Mouse (Mus musculus): ENCODE results near the gene Ccdc120. TPM values are rescaled to one million over a fixed set of nuclear protein-coding genes. Genes with fewer than 3 reads are reported as not detected.
A peak's percentile ranks its signal among the peaks of the same experiment; 100 is the strongest.

The Ccdc120 gene
- polyA plus RNA-seq, 1 experiment = 28.9 TPM

- H3K27ac ChIP-seq (ENCODE audit: insufficient read depth, low read length) = no peak overlapping the region
- TF ChIP-seq EP300 (IDR thresholded peaks at IDR 0.05; ENCODE audit: insufficient read depth, low read depth, low read length) = no peak
- TF ChIP-seq POLR2A (IDR thresholded peaks at IDR 0.05; ENCODE audit: insufficient read depth, low read length) = no peak
- TF ChIP-seq CTCF (IDR thresholded peaks at IDR 0.05; ENCODE audit: low read depth, low read length) = no peak
- no peaks in the 10 kb centered on the region for H3K27me3 ChIP-seq (ENCODE audit: control insufficient read depth, insufficient read depth, low read length, poor library complexity, severe bottlenecking)
- no peaks in the 10 kb centered on the region for H3K9me3 ChIP-seq (replicated peaks; ENCODE audit: control insufficient read depth, insufficient read depth, low read length, poor library complexity, severe bottlenecking)
- no peaks in the 10 kb centered on the region; the same call in none of the 2 replicates for H3K36me3 ChIP-seq (ENCODE audit: control insufficient read depth, insufficient read depth, low read length, poor library complexity, severe bottlenecking)
- H3K9ac ChIP-seq (ENCODE audit: low read depth, poor library complexity, severe bottlenecking) = no peak overlapping the region
- no peaks in the 10 kb centered on the region for H3K4me1 ChIP-seq (ENCODE audit: control insufficient read depth, insufficient read depth, low read length)
- no peak overlapping the region for H3K4me3 ChIP-seq (ENCODE audit: low read depth, low read length)
Measured at GRCm38 (mm10) chrX:7696520-7696919, 54.2 kb downstream of the Ccdc120 start.

- H3K4me1 ChIP-seq (ENCODE audit: control insufficient read depth, insufficient read depth, low read length) = no peaks in the 10 kb centered on the region
- no peak overlapping the region for H3K9ac ChIP-seq (ENCODE audit: low read depth, poor library complexity, severe bottlenecking)
- H3K36me3 ChIP-seq (ENCODE audit: control insufficient read depth, insufficient read depth, low read length, poor library complexity, severe bottlenecking) = no peaks in the 10 kb centered on the region
- no peaks in the 10 kb centered on the region for H3K9me3 ChIP-seq (replicated peaks; ENCODE audit: control insufficient read depth, insufficient read depth, low read length, poor library complexity, severe bottlenecking)
- H3K27ac ChIP-seq (ENCODE audit: insufficient read depth, low read length) = no peak overlapping the region
- TF ChIP-seq CTCF (IDR thresholded peaks at IDR 0.05; ENCODE audit: low read depth, low read length) (peak; percentile 41), POLR2A (IDR thresholded peaks at IDR 0.05; ENCODE audit: insufficient read depth, low read length) (no peak), EP300 (IDR thresholded peaks at IDR 0.05; ENCODE audit: insufficient read depth, low read depth, low read length) (no peak)
- no peaks in the 10 kb centered on the region for H3K27me3 ChIP-seq (ENCODE audit: control insufficient read depth, insufficient read depth, low read length, poor library complexity, severe bottlenecking)
- no peak overlapping the region for H3K4me3 ChIP-seq (ENCODE audit: low read depth, low read length)
Measured at GRCm38 (mm10) chrX:7692862-7693261, 57.8 kb downstream of the Ccdc120 start.

- H3K27ac ChIP-seq (ENCODE audit: insufficient read depth, low read length) = no peak overlapping the region
- H3K4me3 ChIP-seq (ENCODE audit: low read depth, low read length) = no peak overlapping the region
- H3K4me1 ChIP-seq (ENCODE audit: control insufficient read depth, insufficient read depth, low read length) = no peaks in the 10 kb centered on the region
- no peak for TF ChIP-seq CTCF (IDR thresholded peaks at IDR 0.05; ENCODE audit: low read depth, low read length)
- no peak for TF ChIP-seq POLR2A (IDR thresholded peaks at IDR 0.05; ENCODE audit: insufficient read depth, low read length)
- no peak for TF ChIP-seq EP300 (IDR thresholded peaks at IDR 0.05; ENCODE audit: insufficient read depth, low read depth, low read length)
- no peak overlapping the region for H3K9ac ChIP-seq (ENCODE audit: low read depth, poor library complexity, severe bottlenecking)
- H3K36me3 ChIP-seq (ENCODE audit: control insufficient read depth, insufficient read depth, low read length, poor library complexity, severe bottlenecking) = no peaks in the 10 kb centered on the region
- no peaks in the 10 kb centered on the region for H3K27me3 ChIP-seq (ENCODE audit: control insufficient read depth, insufficient read depth, low read length, poor library complexity, severe bottlenecking)
- H3K9me3 ChIP-seq (replicated peaks; ENCODE audit: control insufficient read depth, insufficient read depth, low read length, poor library complexity, severe bottlenecking) = no peaks in the 10 kb centered on the region
Measured at GRCm38 (mm10) chrX:7690486-7690885, 60.2 kb downstream of the Ccdc120 start.

- no peak overlapping the region for H3K9ac ChIP-seq (ENCODE audit: low read depth, poor library complexity, severe bottlenecking)
- no peaks in the 10 kb centered on the region for H3K27me3 ChIP-seq (ENCODE audit: control insufficient read depth, insufficient read depth, low read length, poor library complexity, severe bottlenecking)
- H3K36me3 ChIP-seq (ENCODE audit: control insufficient read depth, insufficient read depth, low read length, poor library complexity, severe bottlenecking) = no peaks in the 10 kb centered on the region
- no peak overlapping the region for H3K27ac ChIP-seq (ENCODE audit: insufficient read depth, low read length)
- no peaks in the 10 kb centered on the region for H3K9me3 ChIP-seq (replicated peaks; ENCODE audit: control insufficient read depth, insufficient read depth, low read length, poor library complexity, severe bottlenecking)
- H3K4me3 ChIP-seq (ENCODE audit: low read depth, low read length) = no peak overlapping the region
- no peaks in the 10 kb centered on the region for H3K4me1 ChIP-seq (ENCODE audit: control insufficient read depth, insufficient read depth, low read length)
- no peak for TF ChIP-seq EP300 (IDR thresholded peaks at IDR 0.05; ENCODE audit: insufficient read depth, low read depth, low read length)
- no peak for TF ChIP-seq POLR2A (IDR thresholded peaks at IDR 0.05; ENCODE audit: insufficient read depth, low read length)
- no peak for TF ChIP-seq CTCF (IDR thresholded peaks at IDR 0.05; ENCODE audit: low read depth, low read length)
Measured at GRCm38 (mm10) chrX:7688321-7688720, 62.4 kb downstream of the Ccdc120 start.

Other genes with a start within 250 kb of the Ccdc120 start
- not detected in 2 replicates for gene Foxp3, start 177.3 kb downstream of the Ccdc120 start, polyA plus RNA-seq (2011; ENCODE audit: insufficient read depth, insufficient read length, low read depth, missing spikeins)
- 7.0 and 11.5 TPM in 2 replicates for gene Ppp1r3f, start 176.6 kb downstream of the Ccdc120 start, polyA plus RNA-seq (2011; ENCODE audit: insufficient read depth, insufficient read length, low read depth, missing spikeins)
- 12.1 and 13.1 TPM in 2 replicates for gene Ccdc22, start 145.4 kb downstream of the Ccdc120 start, polyA plus RNA-seq (2011; ENCODE audit: insufficient read depth, insufficient read length, low read depth, missing spikeins)
- 0.14 and 0.16 TPM in 2 replicates for gene Cacna1f, start 143.8 kb downstream of the Ccdc120 start, polyA plus RNA-seq (2011; ENCODE audit: insufficient read depth, insufficient read length, low read depth, missing spikeins)
- 5.3 and 5.9 TPM in 2 replicates for gene Syp, start 112.4 kb downstream of the Ccdc120 start, polyA plus RNA-seq (2011; ENCODE audit: insufficient read depth, insufficient read length, low read depth, missing spikeins)
- 5.8 and 6.1 TPM in 2 replicates for gene Prickle3, start 93.6 kb downstream of the Ccdc120 start, polyA plus RNA-seq (2011; ENCODE audit: insufficient read depth, insufficient read length, low read depth, missing spikeins)
- 239 and 246 TPM in 2 replicates for gene Plp2, start 79.5 kb downstream of the Ccdc120 start, polyA plus RNA-seq (2011; ENCODE audit: insufficient read depth, insufficient read length, low read depth, missing spikeins)
- gene Magix, start 69.7 kb downstream of the Ccdc120 start, polyA plus RNA-seq (2011; ENCODE audit: insufficient read depth, insufficient read length, low read depth, missing spikeins) = not detected in 2 replicates
- 14.7 and 17.1 TPM in 2 replicates for gene Gpkow, start 53.8 kb downstream of the Ccdc120 start, polyA plus RNA-seq (2011; ENCODE audit: insufficient read depth, insufficient read length, low read depth, missing spikeins)
- 44.6 and 56.8 TPM in 2 replicates for gene Wdr45, start 36.6 kb downstream of the Ccdc120 start, polyA plus RNA-seq (2011; ENCODE audit: insufficient read depth, insufficient read length, low read depth, missing spikeins)
- gene Gm45208, start 28.7 kb downstream of the Ccdc120 start, polyA plus RNA-seq (2011; ENCODE audit: insufficient read depth, insufficient read length, low read depth, missing spikeins) = not detected in 2 replicates
- gene Praf2, start 22.5 kb downstream of the Ccdc120 start, polyA plus RNA-seq (2011; ENCODE audit: insufficient read depth, insufficient read length, low read depth, missing spikeins) = 53.8 and 67.7 TPM in 2 replicates
- 65.8 and 81.6 TPM in 2 replicates for gene Tfe3, start 11.7 kb upstream of the Ccdc120 start, polyA plus RNA-seq (2011; ENCODE audit: insufficient read depth, insufficient read length, low read depth, missing spikeins)
- gene Gripap1, start 38.9 kb upstream of the Ccdc120 start, polyA plus RNA-seq (2011; ENCODE audit: insufficient read depth, insufficient read length, low read depth, missing spikeins) = 18.5 and 19.2 TPM in 2 replicates
- 8.3 and 8.6 TPM in 2 replicates for gene Kcnd1, start 71.4 kb upstream of the Ccdc120 start, polyA plus RNA-seq (2011; ENCODE audit: insufficient read depth, insufficient read length, low read depth, missing spikeins)
- 85.0 and 90.6 TPM in 2 replicates for gene Otud5, start 90.5 kb upstream of the Ccdc120 start, polyA plus RNA-seq (2011; ENCODE audit: insufficient read depth, insufficient read length, low read depth, missing spikeins)
- 29.8 and 31.2 TPM in 2 replicates for gene Pim2, start 127.4 kb upstream of the Ccdc120 start, polyA plus RNA-seq (2011; ENCODE audit: insufficient read depth, insufficient read length, low read depth, missing spikeins)
- gene Slc35a2, start 133.1 kb upstream of the Ccdc120 start, polyA plus RNA-seq (2011; ENCODE audit: insufficient read depth, insufficient read length, low read depth, missing spikeins) = 25.6 and 31.4 TPM in 2 replicates
- gene Pqbp1, start 148.4 kb upstream of the Ccdc120 start, polyA plus RNA-seq (2011; ENCODE audit: insufficient read depth, insufficient read length, low read depth, missing spikeins) = 83.3 and 87.9 TPM in 2 replicates
- 41.6 and 44.9 TPM in 2 replicates for gene Timm17b, start 148.5 kb upstream of the Ccdc120 start, polyA plus RNA-seq (2011; ENCODE audit: insufficient read depth, insufficient read length, low read depth, missing spikeins)
- gene Gm10491, start 156.9 kb upstream of the Ccdc120 start, polyA plus RNA-seq (2011; ENCODE audit: insufficient read depth, insufficient read length, low read depth, missing spikeins) = not detected in 2 replicates
- not detected in 2 replicates for gene Gm10490, start 158.6 kb upstream of the Ccdc120 start, polyA plus RNA-seq (2011; ENCODE audit: insufficient read depth, insufficient read length, low read depth, missing spikeins)
- gene Pcsk1n, start 168.9 kb upstream of the Ccdc120 start, polyA plus RNA-seq (2011; ENCODE audit: insufficient read depth, insufficient read length, low read depth, missing spikeins) = 12.3 and 16.9 TPM in 2 replicates
- gene Eras, start 177.7 kb upstream of the Ccdc120 start, polyA plus RNA-seq (2011; ENCODE audit: insufficient read depth, insufficient read length, low read depth, missing spikeins) = 31.2 and 31.7 TPM in 2 replicates
- 85.6 and 101 TPM in 2 replicates for gene Hdac6, start 197.0 kb upstream of the Ccdc120 start, polyA plus RNA-seq (2011; ENCODE audit: insufficient read depth, insufficient read length, low read depth, missing spikeins)
- gene Gata1, start 227.2 kb upstream of the Ccdc120 start, polyA plus RNA-seq (2011; ENCODE audit: insufficient read depth, insufficient read length, low read depth, missing spikeins) = 1.3 and 1.9 TPM in 2 replicates

Data from ES-Bruce4 (cell line).